Mouse (Mus musculus) duodenum, adult 2 months (tissue): Measurements from ENCODE around the gene Emc8. TPM values are rescaled to one million over a fixed set of nuclear protein-coding genes. Genes with fewer than 3 reads are reported as not detected.

ENCODE experiments used
- polyA plus RNA-seq: library from polyadenylated mRNA; depleted of rRNA; stranded (reverse); fragments of >200 nt; gene quantifications from 2 replicates; pipeline ENCODE4 v1.2.3, GENCODE M21; 2012; ENCODE audit warnings: low replicate concordance; rRNA removed

The Emc8 gene
- 73.6 and 83.6 TPM in 2 replicates for polyA plus RNA-seq

GRCm38 (mm10) chr8:120668374-120668905 is at the start of gene Emc8:
Gene Emc8, minus strand, starts transcription at chr8:120668573.

GRCm38 (mm10) chr8:120667561-120668373 is 606 bp downstream of the Emc8 start, which contains the start of the genes Gm27021 and Cox4i1:
Gene Gm27021, minus strand, starts transcription at chr8:120668079.
Gene Cox4i1, plus strand, starts transcription at chr8:120668222.

GRCm38 (mm10) chr8:120647532-120647931 is 20.8 kb downstream of the Emc8 start, which contains the start of gene 1190005I06Rik:
Gene 1190005I06Rik, minus strand, starts transcription at chr8:120647632.

Other genes starting within 250 kb of the Emc8 start
- gene Gins2, start 79.3 kb downstream of the Emc8 start, polyA plus RNA-seq, result 17.7 and 22.7 TPM in 2 replicates
- 3.0 and 6.6 TPM in 2 replicates for gene 1190005I06Rik, start 20.9 kb downstream of the Emc8 start, polyA plus RNA-seq
- gene Gm27021, start 494 bp downstream of the Emc8 start, polyA plus RNA-seq, result 2.2 and 5.8 TPM in 2 replicates
- gene Cox4i1, start 351 bp downstream of the Emc8 start, polyA plus RNA-seq, result 706 and 1,319 TPM in 2 replicates
- gene Irf8, start 67.8 kb upstream of the Emc8 start, polyA plus RNA-seq, result 54.7 and 119 TPM in 2 replicates